Mouse (Mus musculus) left cerebral cortex, adult 2 months (tissue): ENCODE measurements around the gene Pigv. TPM values are rescaled to one million over a fixed set of nuclear protein-coding genes. Genes with fewer than 3 reads are reported as not detected.

Experiments used
- DNase-seq, 2 experiments: peaks; one replicate each; pipeline ENCODE4 v3.0.0; 2021 to 2022; ENCODE audit warnings: low spot score in 2 of 2, mixed read lengths in 1 of 2; ENCODE audit errors: extremely low spot score in 1 of 2
- H3K27ac ChIP-seq: fragments of 200-600 bp; 2 replicates; pipeline ENCODE4 v1.8.1; 2022
- H3K4me3 ChIP-seq: fragments of 200-600 bp; 2 replicates; pipeline ENCODE4 v1.8.1; 2022
- CTCF ChIP-seq: fragments of 200-600 bp; IDR thresholded peaks from 2 replicates; pipeline ENCODE4 v1.8.1; 2022; ENCODE audit warnings: antibody characterized with exemption, mild to moderate bottlenecking, moderate library complexity
- intact Hi-C: fragments of 180-260 bp; cut with DNase I; formaldehyde crosslinking; loops from one replicate; pipeline ENCODE4 v1.15.1; 2025
- total RNA-seq, 2 experiments: library from RNA; stranded (reverse); gene quantifications; 2 replicates each; pipeline ENCODE4 v1.2.3; 2021

The Pigv gene
- total RNA-seq, 2 experiments from 2014 or later, result 7.9 to 8.1 TPM

DNA sequence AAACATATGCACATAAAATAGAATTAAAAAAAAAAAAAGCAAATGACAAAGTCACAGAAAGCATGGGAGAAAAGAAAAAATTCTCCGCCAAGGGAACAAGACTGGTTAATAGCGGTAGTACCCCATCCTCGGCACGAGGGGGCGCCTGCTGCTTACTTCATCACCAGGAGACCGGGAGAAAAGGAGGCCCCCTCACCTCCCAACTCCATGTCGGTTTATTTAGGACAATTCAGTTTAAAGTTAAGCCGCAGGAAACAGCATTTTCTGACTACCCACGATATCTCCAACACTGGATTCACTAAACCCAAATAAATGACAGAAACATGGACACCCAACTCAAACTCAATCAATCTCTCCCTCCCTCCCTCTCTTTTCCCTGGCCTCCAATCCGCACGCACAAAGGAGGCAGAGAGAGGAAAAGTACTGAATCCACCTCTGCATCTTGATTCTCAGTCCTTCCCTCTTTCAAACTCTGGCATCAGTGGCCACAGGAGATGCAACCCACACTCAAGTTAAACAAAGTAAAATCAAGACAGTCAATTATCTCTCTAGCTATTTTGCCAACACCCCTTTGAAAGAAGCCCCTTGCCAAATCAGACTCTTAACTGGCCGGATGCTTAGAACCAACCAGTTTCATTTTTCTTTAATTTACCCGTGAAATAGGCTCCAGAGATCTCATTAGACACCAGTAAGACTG lies 1.1 kb downstream of the Pigv start:
- DNase-seq, result peak; percentile 81 to 84
- intact Hi-C loops, result loop anchor here (1.0 to 10.0 kb wide), 5 partner anchors 86 to 293 kb away; partner anchors contain the start of gene Hmgn2
- Histone ChIP-seq H3K27ac (peak overlapping the region; percentile 100), H3K4me3 (peak overlapping the region; percentile 79)
- peak; percentile 95 for TF ChIP-seq CTCF

DNA sequence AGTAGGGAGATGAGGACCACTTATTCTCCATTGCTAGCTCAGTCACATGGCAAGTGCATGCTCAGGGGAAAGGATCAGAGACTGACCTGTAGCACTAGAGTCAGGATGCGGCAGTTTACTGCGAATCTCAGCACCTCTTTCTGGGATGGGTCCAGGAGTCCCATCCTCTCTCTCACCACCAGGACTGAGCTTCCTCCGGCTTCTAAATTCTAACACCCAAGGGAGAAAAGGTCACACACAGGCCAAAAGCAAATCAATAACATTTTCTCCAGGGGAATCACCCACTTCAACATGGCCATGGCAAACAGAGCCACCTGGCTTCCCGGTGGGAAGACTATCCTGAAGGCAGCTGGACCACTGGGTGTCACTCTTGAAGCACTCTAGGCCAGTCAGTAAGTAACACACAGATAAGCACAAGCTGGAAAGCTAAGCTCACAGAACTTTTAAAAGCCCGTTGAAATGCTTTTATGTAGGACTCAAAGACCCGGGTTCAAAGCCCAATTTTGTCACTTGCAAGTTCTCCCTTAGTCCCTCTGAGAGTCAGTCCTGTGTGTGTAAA lies 2.7 kb downstream of the Pigv start:
- intact Hi-C loops, result loop anchor here (5.0 to 10.0 kb wide), 2 partner anchors 243 to 295 kb away; partner anchors contain the start of gene Hmgn2
- DNase-seq, result no peak
- Histone ChIP-seq H3K4me3 (no peak overlapping the region), H3K27ac (no peak overlapping the region)
- peak; percentile 38 for TF ChIP-seq CTCF

DNA sequence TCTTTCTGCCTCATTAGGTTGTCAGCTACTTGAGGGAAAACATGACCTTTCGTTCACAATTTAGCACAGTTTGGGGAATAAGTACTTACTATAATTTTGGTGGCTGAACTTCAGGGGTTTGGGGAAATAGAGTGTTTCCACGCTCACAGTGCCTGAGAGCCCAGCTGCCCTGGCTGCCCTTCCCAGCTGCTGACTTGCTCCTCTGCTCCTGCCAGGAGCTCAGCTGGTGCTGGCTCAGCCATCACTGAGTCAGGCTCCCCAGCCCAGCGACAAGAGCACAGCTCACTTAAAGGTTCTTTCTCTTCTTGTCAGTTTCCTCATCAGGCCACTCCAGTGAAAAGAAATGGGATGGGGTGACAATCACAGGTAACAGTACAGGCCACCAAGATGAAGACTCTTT lies 3.9 kb downstream of the Pigv start:
- intact Hi-C loops, result no loop called here
- H3K27ac ChIP-seq, result no peak overlapping the region
- H3K4me3 ChIP-seq, result no peak overlapping the region
- DNase-seq, result no peak
- no peak for TF ChIP-seq CTCF

DNA sequence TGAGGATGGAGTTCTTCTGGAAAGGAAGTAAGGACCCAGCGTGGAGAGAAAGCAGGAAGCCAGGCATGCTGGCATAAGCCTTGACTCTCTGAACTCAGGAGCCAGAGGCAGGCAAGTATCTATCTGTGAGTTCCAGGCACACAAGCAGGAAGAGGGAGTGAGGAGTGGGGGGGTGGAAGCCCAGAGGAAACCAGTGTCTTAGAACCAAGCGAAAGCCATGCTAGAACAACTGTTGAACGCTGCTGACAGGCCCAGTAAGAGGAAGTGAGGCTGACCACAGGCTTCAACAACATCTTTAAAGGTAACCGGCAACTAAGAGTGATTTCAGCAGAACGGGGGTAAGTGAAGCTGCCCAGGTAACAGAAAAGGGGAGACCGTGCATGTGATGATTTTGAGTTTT lies 6.2 kb downstream of the Pigv start:
- no peak for DNase-seq
- no peak for TF ChIP-seq CTCF
- no peak overlapping the region for H3K27ac ChIP-seq
- H3K4me3 ChIP-seq, result no peak overlapping the region
- intact Hi-C loops, result no loop called here

DNA sequence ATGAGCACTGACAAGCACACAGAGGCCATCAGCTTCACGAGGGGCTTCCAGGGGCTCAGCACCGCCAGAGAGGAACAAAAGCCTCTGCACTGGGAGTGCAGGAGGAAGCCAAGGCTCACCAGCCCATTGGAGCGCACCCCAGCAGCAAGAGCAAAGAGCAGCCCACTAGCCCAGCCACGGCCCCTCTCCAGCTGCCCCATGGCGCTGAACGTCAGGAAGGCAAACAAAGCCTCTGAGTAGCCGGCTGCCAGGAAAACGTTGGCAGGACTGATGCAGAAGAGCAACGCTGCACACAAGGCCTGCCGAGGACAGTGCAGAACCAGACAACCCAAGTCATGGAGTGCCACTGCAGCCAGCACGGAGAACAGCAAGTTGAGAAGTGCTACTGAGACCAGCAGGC lies 7.3 kb downstream of the Pigv start:
- no peak for TF ChIP-seq CTCF
- intact Hi-C loops, result no loop called here
- DNase-seq, result peak in 1 of 2 experiments; percentile 21
- no peak overlapping the region for H3K27ac ChIP-seq
- no peak overlapping the region for H3K4me3 ChIP-seq

DNA sequence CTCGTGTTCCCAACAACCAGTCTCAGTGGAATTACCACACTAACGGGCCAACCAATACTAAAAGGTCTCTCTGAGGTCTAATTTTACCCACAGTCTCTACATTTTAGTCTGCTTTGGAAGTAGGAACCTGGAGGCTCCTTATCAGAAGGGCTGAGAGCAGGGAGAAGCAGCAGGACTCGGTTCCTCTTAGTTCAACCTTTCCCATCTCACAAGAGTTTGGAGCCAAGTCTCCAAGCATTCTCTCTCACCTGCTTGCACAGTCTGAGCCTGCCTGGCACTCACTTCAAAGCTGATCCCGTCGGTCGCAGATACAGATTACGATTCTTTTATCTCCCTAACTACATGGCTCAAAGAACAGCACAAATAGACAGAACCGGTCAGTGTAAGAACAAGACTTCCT lies 9.5 kb downstream of the Pigv start:
- no peak overlapping the region for H3K4me3 ChIP-seq
- no peak overlapping the region for H3K27ac ChIP-seq
- intact Hi-C loops, result no loop called here
- no peak for TF ChIP-seq CTCF
- no peak for DNase-seq

DNA sequence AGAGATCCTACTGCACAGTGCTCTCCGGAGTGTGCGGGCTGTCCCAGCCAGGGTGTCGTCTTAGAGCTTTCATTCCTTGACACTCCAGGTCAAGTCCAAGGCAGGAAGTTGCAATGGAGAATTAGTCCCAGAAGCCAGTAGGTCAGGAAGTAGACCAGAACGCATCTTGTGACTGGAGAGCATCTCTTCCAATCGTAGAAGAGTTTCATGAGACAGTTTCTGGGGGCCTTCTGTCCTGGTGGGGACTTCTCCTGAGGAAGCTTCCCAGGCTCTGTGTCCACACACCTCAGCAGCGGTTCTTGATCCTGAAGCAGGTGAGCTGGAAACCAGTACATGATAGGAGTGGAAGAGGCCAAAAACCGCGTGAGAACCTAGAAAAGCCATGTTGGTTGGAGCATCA lies 10.0 kb downstream of the Pigv start:
- intact Hi-C loops, result no loop called here
- no peak for DNase-seq

DNA sequence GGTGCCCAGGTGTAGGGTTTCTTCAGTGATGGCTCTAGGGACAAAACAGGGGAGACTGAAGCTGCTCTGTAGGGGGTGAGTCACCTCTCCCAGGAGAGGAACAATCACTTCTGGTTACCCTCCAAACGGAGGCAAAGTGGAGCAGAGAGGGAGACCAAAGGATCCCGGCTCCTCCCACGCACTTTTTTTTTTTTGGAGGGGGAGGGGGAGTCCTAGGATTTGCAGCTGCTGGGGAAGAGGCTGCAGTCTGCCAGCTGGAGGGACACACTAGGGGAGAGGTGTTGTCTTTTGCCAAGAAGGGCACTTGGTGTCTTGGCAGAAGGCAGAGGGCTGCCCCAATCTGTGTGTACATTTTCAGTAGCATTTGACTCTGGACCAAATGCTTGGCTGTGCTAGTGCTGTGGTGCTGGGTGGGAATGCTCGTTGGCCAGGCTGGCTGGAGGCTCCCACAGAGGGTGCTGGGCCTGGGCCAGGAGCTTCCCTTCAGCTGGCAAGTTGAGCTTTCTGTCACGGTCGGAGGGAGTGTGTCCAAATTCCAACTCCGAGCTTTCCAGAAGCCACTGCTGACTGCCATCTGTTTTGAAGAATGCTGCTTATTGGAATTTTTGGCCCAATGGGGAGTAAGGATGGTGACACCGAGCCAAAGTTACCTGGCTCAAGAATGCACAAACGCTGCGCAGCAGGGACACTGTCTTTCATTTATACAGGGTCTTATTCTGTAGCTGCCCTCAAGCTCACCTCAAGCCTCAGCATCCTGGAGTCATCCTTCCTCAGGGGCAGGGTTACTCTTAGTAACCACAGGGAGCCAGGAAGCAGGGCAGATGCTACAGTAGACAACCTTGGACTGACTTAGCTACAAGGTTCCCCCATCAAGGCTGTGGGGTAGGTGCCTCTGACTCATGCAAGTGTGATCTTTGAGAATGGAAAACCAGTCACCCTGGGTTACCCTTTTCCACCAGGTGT lies 12.0 kb downstream of the Pigv start:
- Histone ChIP-seq H3K4me3 (peak overlapping the region; percentile 24), H3K27ac (peak overlapping the region; percentile 80)
- TF ChIP-seq CTCF, result no peak
- peak; percentile 72 to 78 for DNase-seq
- intact Hi-C loops, result no loop called here

More for the DNA sequence above, 10.0 kb downstream of the Pigv start:
- no peak overlapping the region for H3K27ac ChIP-seq
- TF ChIP-seq CTCF, result no peak
- H3K4me3 ChIP-seq, result no peak overlapping the region

DNA sequence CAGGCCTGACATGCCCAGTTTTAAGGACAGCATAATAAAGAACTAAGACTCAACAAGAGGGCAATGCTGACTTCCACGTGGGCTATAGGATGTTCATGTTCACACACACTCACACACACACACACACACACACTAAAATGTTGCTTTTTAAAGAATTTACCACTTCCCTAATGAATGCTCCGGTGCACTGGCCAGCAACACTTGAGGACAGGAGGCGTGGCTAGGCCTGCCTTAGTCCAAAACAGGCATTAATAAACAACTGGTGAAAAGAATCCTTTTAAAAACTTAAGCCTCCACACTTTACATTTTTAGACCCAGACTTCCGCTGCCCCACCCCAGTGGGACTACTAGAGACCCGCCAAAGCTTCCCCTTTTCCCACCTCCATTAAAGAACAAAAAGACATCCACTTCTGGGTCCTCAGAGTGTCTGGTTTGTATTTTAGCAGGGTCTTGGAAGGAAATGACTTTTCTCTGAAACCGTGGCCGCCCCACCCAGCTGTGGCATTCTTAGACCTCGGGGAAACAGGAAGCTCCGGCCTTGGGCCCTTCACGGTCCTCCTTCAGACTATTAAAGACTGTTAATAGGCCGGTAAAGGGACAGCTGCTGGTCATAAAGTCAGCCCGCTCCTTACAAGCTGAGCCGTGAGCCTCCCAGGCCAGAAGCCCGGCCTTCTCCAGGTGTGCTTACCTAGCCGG lies 12.8 kb downstream of the Pigv start:
- peak in 1 of 2 experiments; percentile 20 for DNase-seq
- intact Hi-C loops, result no loop called here
- H3K27ac ChIP-seq, result peak overlapping the region; percentile 80
- TF ChIP-seq CTCF, result no peak
- peak overlapping the region; percentile 24 for H3K4me3 ChIP-seq

DNA sequence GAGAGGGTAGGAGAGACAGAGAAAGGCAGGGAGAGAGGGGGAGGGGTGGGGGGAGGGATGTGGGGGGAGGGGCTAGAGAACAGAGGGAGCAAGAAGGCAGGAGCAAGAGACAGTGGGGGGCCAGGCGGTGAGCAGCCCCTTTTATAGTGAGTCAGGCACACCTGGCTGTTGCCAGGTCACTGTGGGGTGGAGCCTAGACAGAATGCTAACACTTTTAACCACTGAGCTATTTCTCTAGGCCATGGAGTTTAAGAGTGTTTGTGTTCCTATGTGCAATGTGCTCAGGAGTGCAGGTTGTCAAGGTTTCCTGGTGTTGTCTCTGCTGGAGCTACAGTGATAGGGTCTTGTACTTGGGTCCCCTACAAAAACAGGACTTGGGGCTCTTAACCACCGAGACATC lies 13.7 kb downstream of the Pigv start:
- Histone ChIP-seq H3K4me3 (no peak overlapping the region), H3K27ac (peak overlapping the region; percentile 1; the same call in 1 of the 2 replicates)
- intact Hi-C loops, result no loop called here
- DNase-seq, result no peak
- no peak for TF ChIP-seq CTCF

DNA sequence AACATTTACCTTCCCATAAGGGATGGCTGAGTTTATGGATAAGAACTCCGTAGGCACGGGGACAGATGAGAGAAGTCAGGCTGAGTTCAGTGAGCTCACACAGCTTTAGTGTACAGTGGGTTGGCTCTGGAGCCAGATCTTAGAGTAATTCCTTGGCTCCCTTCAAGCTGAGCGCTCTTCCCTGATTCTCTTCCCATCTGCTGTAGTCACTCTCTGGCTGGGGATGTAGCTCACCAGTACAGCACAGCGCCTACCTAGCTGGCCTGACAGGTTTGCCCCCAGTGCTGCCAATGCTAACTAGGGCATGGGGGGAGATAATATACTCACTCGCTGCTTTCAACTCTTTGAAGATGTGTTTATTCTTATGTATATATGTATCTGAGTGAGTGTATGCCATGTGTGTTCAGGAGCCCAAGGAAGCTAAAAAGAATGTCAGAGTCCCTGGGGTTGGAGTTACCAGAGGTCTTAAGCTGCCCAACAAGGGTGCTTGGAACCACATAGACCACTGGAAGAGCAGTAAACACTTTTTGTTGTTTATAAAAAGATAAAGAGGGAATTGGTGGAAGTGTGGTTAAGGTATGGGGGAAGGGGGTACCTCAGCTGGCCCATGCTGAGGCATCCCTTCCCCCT lies 14.5 kb downstream of the Pigv start:
- TF ChIP-seq CTCF, result no peak
- H3K27ac ChIP-seq, result no peak overlapping the region
- no peak for DNase-seq
- intact Hi-C loops, result no loop called here
- no peak overlapping the region for H3K4me3 ChIP-seq
